In the genomic region with DNA sequence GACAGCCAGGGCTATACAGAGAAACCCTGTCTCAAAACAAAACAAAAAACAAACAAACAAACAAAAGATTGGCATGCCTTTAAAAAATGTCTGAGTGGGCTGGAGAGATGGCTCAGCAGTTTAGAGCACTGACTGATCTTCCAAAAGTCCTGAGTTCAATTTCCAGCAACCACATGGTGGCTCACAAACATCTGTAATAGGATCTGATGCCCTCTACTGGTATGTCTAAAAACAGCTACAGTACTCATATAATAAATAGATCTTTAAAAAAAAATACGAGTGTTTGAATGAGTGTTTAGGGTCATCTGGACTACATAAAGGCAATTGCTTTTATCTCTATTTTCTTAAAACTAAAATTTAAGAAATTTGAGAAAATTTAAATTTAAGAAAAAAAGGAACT, we compare ENCODE assay signal across 15 mouse cellular contexts. TPM values are rescaled to one million over a fixed set of nuclear protein-coding genes. Genes with fewer than 3 reads are reported as not detected.
A peak's percentile ranks its signal among the peaks of the same experiment; 100 is the strongest.
DNase-seq lines count a peak whose midpoint lies in the region; ATAC-seq and TF ChIP-seq lines count a peak whose summit lies in the region.
"Had no signal": no experiment of that assay in that cellular context is flagged by ENCODE, and none has a peak within 500 bp of the region (broad histone marks: within the 10 kb centered on the region; RNA-seq: fewer than 3 reads in every experiment).

No protein-coding gene starts in this region.

- no peaks in the 10 kb centered on the region for H3K9me3 ChIP-seq in lung, embryonic 14.5 days (ENCODE audit: low read depth, low read length)
- H3K9me3 ChIP-seq: embryonic facial prominence, embryonic 13.5 days; G1E; intestine, embryonic 15.5 days; limb, embryonic 12.5 days had no signal

- intact Hi-C loops in gastrocnemius, adult 2 months (cut with DNase I): no loop called here

- ATAC-seq in lung, embryonic 14.5 days (ENCODE audit: insufficient read depth): no peak
- no peak for ATAC-seq in megakaryocyte-erythroid progenitor cell, adult 5-6 weeks (replicated peaks; ENCODE audit: low FRiP score, low TSS enrichment, poor library complexity, severe bottlenecking)
- ATAC-seq: forebrain, embryonic 16.5 days; intestine, embryonic 15.5 days had no signal

- DNase-seq in gastrocnemius, adult 2 months: no peak
- no peak for DNase-seq in gastrocnemius, adult 18-20 months (ENCODE audit: low spot score)
- DNase-seq in lung, embryonic 14.5 days: peak; percentile 58
- no peak for DNase-seq in lung, postnatal 14 days
- peak; percentile 34 for DNase-seq in ES-CJ7 (ENCODE audit: low read depth, low spot score)
- DNase-seq in brain, embryonic 14.5 days (ENCODE audit: low read depth): peak; percentile 28
- DNase-seq in adrenal gland, postnatal 14 days: no peak
- DNase-seq: cerebellum, adult 9-10 months had no signal

- no peaks in the 10 kb centered on the region for H3K4me1 ChIP-seq in lung, embryonic 14.5 days (ENCODE audit: insufficient read depth)
- H3K4me1 ChIP-seq: embryonic facial prominence, embryonic 13.5 days; intestine, embryonic 15.5 days had no signal

- TF ChIP-seq CTCF in gastrocnemius, adult 2 months (IDR thresholded peaks at IDR 0.05): peak; percentile 56
- peak; percentile 28 for TF ChIP-seq CTCF in lung, embryonic 14.5 days (IDR thresholded peaks at IDR 0.05; ENCODE audit: low read depth)
- no peak for TF ChIP-seq CTCF in brain, embryonic 14.5 days (IDR thresholded peaks at IDR 0.05; ENCODE audit: borderline replicate concordance, extremely low read depth, insufficient read depth, insufficient read length)

- no peak for TF ChIP-seq POLR2A in brain, embryonic 14.5 days (IDR thresholded peaks at IDR 0.05; ENCODE audit: borderline replicate concordance, extremely low read depth, insufficient read depth, insufficient read length, poor library complexity, severe bottlenecking)

- no peaks in the 10 kb centered on the region for H3K27me3 ChIP-seq in lung, embryonic 14.5 days (ENCODE audit: insufficient read depth, low read length)
- H3K27me3 ChIP-seq: embryonic facial prominence, embryonic 13.5 days; intestine, embryonic 15.5 days; limb, embryonic 12.5 days had no signal

- WGBS in lung, embryonic 14.5 days: 38% methylated on average over 1 of the region's 1 CpGs

- no peak overlapping the region for H3K9ac ChIP-seq in lung, embryonic 14.5 days
- H3K9ac ChIP-seq: embryonic facial prominence, embryonic 13.5 days; intestine, embryonic 15.5 days; limb, embryonic 12.5 days had no signal

- no peak overlapping the region for H3K4me3 ChIP-seq in gastrocnemius, adult 2 months
- no peak overlapping the region for H3K4me3 ChIP-seq in lung, embryonic 14.5 days (ENCODE audit: low read depth, low read length)
- H3K4me3 ChIP-seq: embryonic facial prominence, embryonic 13.5 days; intestine, embryonic 15.5 days; limb, embryonic 12.5 days had no signal

- H3K27ac ChIP-seq in gastrocnemius, adult 2 months: no peak overlapping the region
- H3K27ac ChIP-seq in lung, embryonic 14.5 days (ENCODE audit: low read depth): no peak overlapping the region
- H3K27ac ChIP-seq: embryonic facial prominence, embryonic 13.5 days; intestine, embryonic 15.5 days; limb, embryonic 12.5 days; macrophage had no signal

- H3K36me3 ChIP-seq in lung, embryonic 14.5 days (ENCODE audit: insufficient read depth): peaks cover 59% of the 10 kb centered on the region

- no peak overlapping the region for H3K4me2 ChIP-seq in lung, embryonic 14.5 days
- H3K4me2 ChIP-seq: embryonic facial prominence, embryonic 13.5 days; intestine, embryonic 15.5 days; limb, embryonic 12.5 days had no signal

RNA-seq across cellular contexts. Expression of a gene that starts 45.2 kb away (rescaled TPM):
- 10 to 100 TPM; 35.8 to 44.1 TPM for total RNA-seq in gastrocnemius, adult 2 months (2021)
- 10 to 100 TPM; 35.5 to 39.8 TPM for total RNA-seq in gastrocnemius, adult 18-20 months (2021)
- 65.9 and 67.4 TPM in 2 replicates for polyA plus RNA-seq in lung, embryonic 14.5 days (2014; fragmentation: Nextera tagmentation; extraction: Ambion mirVana)
- 90.8 and 113 TPM in 2 replicates for polyA plus RNA-seq in brain, embryonic 14.5 days (2012; rRNA removed)
- total RNA-seq in megakaryocyte-erythroid progenitor cell, adult 5-6 weeks (2014; fragmentation: Nextera tagmentation): 87.7 and 120 TPM in 2 replicates
- total RNA-seq in megakaryocyte-erythroid progenitor cell, adult 5-6 weeks (2017): 176 and 182 TPM in 2 replicates
- total RNA-seq in adrenal gland, postnatal 14 days (2021): 104 and 110 TPM in 2 replicates

Comparison
In these comparisons a context has a peak if more than half of its experiments do, and no peak if none do; other contexts are left out.
1. DNase-seq: peak in lung, embryonic 14.5 days (single experiment), ES-CJ7 (single experiment) and brain, embryonic 14.5 days (single experiment); none in gastrocnemius, adult 2 months (single experiment), gastrocnemius, adult 18-20 months (single experiment), lung, postnatal 14 days (single experiment) and adrenal gland, postnatal 14 days (single experiment).